Mouse (Mus musculus): ENCODE results near the gene Csnk1e. TPM values are rescaled to one million over a fixed set of nuclear protein-coding genes. Genes with fewer than 3 reads are reported as not detected.

Csnk1e gene
- polyA plus RNA-seq, 1 experiment from 2014 or later, result 99.6 TPM

DNA sequence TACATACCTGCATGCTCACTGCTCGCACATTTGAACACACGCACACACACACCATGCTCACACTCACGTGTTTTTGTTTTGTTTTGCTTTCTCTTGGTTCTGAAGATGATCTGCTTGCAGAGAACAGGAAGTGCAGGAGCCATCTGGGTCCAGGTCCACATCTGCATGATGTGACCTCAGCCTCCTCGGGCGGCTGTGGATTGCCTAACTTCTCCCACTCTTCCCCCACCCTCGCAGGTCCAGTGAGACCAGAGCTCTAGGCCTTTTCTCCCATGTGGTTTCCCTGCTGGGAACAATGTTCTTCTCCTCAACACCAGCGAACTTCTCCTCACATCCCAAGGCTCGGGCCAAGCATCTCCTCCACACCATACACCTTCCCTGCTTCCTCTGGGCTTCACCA is 41.6 kb downstream of the Csnk1e start:
- DNase-seq, result no peak
- 73% methylated on average over 8 of the region's 8 CpGs for WGBS
- no peak for TF ChIP-seq CTCF (IDR thresholded peaks at IDR 0.05; ENCODE audit: low read depth)
- peaks cover 22% of the 10 kb centered on the region for H3K36me3 ChIP-seq (ENCODE audit: insufficient read depth)
- H3K9ac ChIP-seq, result no peak overlapping the region; the same call in 1 of the 2 replicates
- no peaks in the 10 kb centered on the region for H3K27me3 ChIP-seq (ENCODE audit: insufficient read depth, low read length)
- no peak for ATAC-seq (ENCODE audit: insufficient read depth)
- no peak overlapping the region for H3K4me3 ChIP-seq (ENCODE audit: low read depth, low read length)
- no peak overlapping the region for H3K4me2 ChIP-seq
- no peak overlapping the region for H3K27ac ChIP-seq (ENCODE audit: low read depth)
- H3K9me3 ChIP-seq (ENCODE audit: low read depth, low read length), result no peaks in the 10 kb centered on the region
- H3K4me1 ChIP-seq (ENCODE audit: insufficient read depth), result no peaks in the 10 kb centered on the region

DNA sequence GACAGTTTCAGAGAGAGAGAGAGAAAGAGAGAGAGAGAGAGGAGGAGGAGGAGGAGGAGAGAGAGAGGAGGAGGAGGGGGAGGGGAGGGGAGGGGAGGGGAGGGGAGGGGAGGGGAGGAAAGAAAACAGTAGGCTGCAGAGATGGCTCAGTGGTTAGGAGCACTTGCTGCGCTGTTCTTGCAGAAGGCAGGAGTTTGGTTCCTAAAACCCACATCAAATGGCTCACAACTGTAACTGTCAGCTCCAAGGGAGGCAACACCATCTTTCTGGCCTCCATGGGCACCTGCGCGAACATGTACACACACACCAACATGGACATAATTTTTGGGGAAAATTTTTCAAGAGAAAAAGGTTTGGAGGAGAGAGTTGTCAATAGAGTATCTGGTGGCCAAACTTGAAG is 42.2 kb downstream of the Csnk1e start:
- Histone ChIP-seq H3K27ac (ENCODE audit: low read depth) (no peak overlapping the region), H3K4me2 (no peak overlapping the region), H3K9ac (no peak overlapping the region), H3K4me1 (ENCODE audit: insufficient read depth) (no peaks in the 10 kb centered on the region), H3K36me3 (ENCODE audit: insufficient read depth) (peaks cover 16% of the 10 kb centered on the region), H3K4me3 (ENCODE audit: low read depth, low read length) (no peak overlapping the region), H3K9me3 (ENCODE audit: low read depth, low read length) (no peaks in the 10 kb centered on the region), H3K27me3 (ENCODE audit: insufficient read depth, low read length) (no peaks in the 10 kb centered on the region)
- no peak for TF ChIP-seq CTCF (IDR thresholded peaks at IDR 0.05; ENCODE audit: low read depth)
- WGBS, result 97% methylated on average over 3 of the region's 3 CpGs
- DNase-seq (no peak), ATAC-seq (ENCODE audit: insufficient read depth) (no peak)

DNA sequence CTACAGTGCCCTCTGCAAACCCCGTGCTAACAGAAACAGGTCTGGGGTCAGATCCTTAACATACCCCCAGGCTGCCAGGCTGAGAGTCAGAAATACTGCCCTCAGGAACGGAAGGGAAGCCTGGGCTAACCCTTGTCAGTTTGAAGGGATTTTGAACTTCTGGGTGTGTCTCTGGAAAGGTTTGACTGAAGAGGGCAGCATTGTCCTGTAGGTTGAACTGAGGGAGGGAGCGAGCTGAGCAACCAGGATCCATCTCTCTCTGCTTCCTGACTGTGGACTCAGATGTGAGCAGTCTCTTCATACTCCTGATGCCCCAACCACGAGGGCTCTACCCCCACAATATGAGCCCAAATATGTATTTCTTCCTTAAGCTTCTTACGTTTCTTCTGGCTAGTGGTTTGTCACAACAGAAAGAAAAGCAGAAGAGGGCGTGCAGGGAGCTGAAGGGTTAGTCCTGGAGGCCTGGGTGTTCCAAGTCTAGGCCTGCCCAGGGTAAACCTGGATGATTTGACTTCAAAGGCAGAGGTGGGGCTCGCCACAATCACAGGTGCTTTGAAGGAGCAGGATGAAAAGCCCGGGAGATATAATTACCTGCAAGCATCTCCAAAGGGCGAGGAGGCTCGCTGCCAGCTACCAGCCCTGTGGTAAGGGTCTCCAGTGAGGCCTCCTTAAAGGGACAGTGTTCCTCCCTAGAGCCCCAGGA is 43.9 kb downstream of the Csnk1e start:
- WGBS, result 72% methylated on average over 10 of the region's 10 CpGs
- H3K36me3 ChIP-seq (ENCODE audit: insufficient read depth), result peaks cover 5% of the 10 kb centered on the region; the same call in 1 of the 2 replicates
- H3K9ac ChIP-seq, result no peak overlapping the region
- no peak overlapping the region for H3K27ac ChIP-seq (ENCODE audit: low read depth)
- no peaks in the 10 kb centered on the region for H3K4me1 ChIP-seq (ENCODE audit: insufficient read depth)
- ATAC-seq (ENCODE audit: insufficient read depth) (no peak), DNase-seq (peak; percentile 34)
- peak; percentile 36; the same call in 1 of the 2 replicates for TF ChIP-seq CTCF (IDR thresholded peaks at IDR 0.05; ENCODE audit: low read depth)
- H3K4me2 ChIP-seq, result no peak overlapping the region
- H3K27me3 ChIP-seq (ENCODE audit: insufficient read depth, low read length), result no peaks in the 10 kb centered on the region
- no peaks in the 10 kb centered on the region for H3K9me3 ChIP-seq (ENCODE audit: low read depth, low read length)
- H3K4me3 ChIP-seq (ENCODE audit: low read depth, low read length), result no peak overlapping the region

DNA sequence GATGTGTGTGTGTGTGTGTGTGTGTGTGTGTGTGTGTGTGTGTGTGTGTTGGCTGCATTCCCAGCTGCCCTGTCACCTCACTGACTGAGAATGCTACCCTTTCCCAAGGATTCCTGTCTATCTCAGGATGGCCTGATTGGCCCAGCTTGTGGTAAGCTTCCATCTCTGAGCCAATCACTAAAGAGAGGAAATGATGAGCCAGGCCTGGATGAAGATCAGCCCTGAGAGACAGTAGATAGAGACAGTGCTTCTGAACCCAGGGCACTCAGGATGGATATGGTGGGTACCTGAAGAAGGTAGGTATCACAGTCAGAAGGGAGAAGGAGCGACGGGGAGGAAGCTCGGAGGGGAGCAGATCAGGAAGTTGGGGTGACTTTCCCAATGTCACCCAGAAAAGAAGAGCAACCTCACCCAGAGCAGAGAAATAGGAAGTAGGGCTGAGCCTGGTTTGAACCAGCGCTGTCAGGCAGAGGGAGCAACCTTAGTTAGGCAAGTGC is 46.2 kb downstream of the Csnk1e start:
- H3K4me2 ChIP-seq, result no peak overlapping the region
- WGBS, result 88% methylated on average over 4 of the region's 4 CpGs
- DNase-seq, result peak; percentile 58
- H3K4me3 ChIP-seq (ENCODE audit: low read depth, low read length), result no peak overlapping the region
- no peak for TF ChIP-seq CTCF (IDR thresholded peaks at IDR 0.05; ENCODE audit: low read depth)
- no peaks in the 10 kb centered on the region for H3K4me1 ChIP-seq (ENCODE audit: insufficient read depth)
- ATAC-seq (ENCODE audit: insufficient read depth), result peak; percentile 67; the same call in 1 of the 2 replicates
- no peaks in the 10 kb centered on the region for H3K36me3 ChIP-seq (ENCODE audit: insufficient read depth)
- no peaks in the 10 kb centered on the region for H3K9me3 ChIP-seq (ENCODE audit: low read depth, low read length)
- no peak overlapping the region for H3K9ac ChIP-seq
- no peaks in the 10 kb centered on the region for H3K27me3 ChIP-seq (ENCODE audit: insufficient read depth, low read length)
- H3K27ac ChIP-seq (ENCODE audit: low read depth), result no peak overlapping the region

DNA sequence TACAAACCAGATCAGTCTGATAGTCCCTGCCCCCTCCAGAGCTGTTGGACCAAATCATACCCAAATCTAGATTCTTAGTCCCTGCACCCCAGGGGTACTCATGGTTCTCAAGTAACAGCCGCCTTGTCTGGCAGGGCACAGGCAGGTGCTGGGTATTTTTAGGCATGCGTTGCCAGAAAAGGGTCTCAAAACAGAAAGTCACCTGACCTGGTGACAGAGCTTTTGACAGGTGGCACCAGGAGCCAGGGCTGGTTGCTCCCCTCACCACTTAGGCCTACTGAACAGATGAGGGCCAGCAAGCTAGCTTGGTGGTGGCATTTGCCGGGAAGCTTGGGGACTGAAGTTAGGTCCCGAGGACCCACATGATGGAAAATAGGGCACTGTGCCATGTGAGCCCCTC is 48.8 kb downstream of the Csnk1e start:
- ATAC-seq (ENCODE audit: insufficient read depth) (no peak), DNase-seq (no peak)
- no peak overlapping the region for H3K4me3 ChIP-seq (ENCODE audit: low read depth, low read length)
- H3K9me3 ChIP-seq (ENCODE audit: low read depth, low read length), result no peaks in the 10 kb centered on the region
- no peak overlapping the region for H3K4me2 ChIP-seq
- 80% methylated on average over 4 of the region's 4 CpGs for WGBS
- H3K4me1 ChIP-seq (ENCODE audit: insufficient read depth), result peaks cover 7% of the 10 kb centered on the region
- H3K36me3 ChIP-seq (ENCODE audit: insufficient read depth), result no peaks in the 10 kb centered on the region
- H3K27ac ChIP-seq (ENCODE audit: low read depth), result no peak overlapping the region
- no peaks in the 10 kb centered on the region for H3K27me3 ChIP-seq (ENCODE audit: insufficient read depth, low read length)
- H3K9ac ChIP-seq, result no peak overlapping the region
- no peak for TF ChIP-seq CTCF (IDR thresholded peaks at IDR 0.05; ENCODE audit: low read depth)

DNA sequence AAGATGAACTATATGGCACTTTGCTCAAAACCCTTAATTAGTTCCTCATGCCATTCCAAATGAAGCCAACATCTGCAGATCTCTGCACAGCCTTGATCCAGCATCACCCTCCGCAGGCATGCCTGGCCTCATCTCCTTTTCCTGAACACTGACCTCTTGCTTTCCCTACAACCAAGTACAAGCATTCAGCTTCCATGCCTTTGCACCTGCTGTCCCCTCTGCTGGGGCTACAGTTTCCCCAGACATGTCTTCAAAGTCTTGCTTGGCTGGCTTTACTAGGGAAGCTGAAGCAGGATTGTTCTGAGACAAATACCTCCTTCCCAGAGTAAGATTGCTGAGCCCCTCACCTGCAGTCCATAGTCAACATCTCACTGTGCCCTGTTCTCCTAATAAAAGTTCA is 51.1 kb downstream of the Csnk1e start:
- ATAC-seq (ENCODE audit: insufficient read depth), result no peak
- H3K36me3 ChIP-seq (ENCODE audit: insufficient read depth), result no peaks in the 10 kb centered on the region
- no peak overlapping the region for H3K9ac ChIP-seq
- no peak overlapping the region for H3K4me3 ChIP-seq (ENCODE audit: low read depth, low read length)
- 68% methylated on average over 1 of the region's 1 CpGs for WGBS
- no peak overlapping the region for H3K4me2 ChIP-seq
- peaks cover 29% of the 10 kb centered on the region for H3K4me1 ChIP-seq (ENCODE audit: insufficient read depth)
- H3K27ac ChIP-seq (ENCODE audit: low read depth), result no peak overlapping the region
- TF ChIP-seq CTCF (IDR thresholded peaks at IDR 0.05; ENCODE audit: low read depth), result no peak
- DNase-seq, result no peak
- H3K9me3 ChIP-seq (ENCODE audit: low read depth, low read length), result no peaks in the 10 kb centered on the region
- no peaks in the 10 kb centered on the region for H3K27me3 ChIP-seq (ENCODE audit: insufficient read depth, low read length)

DNA sequence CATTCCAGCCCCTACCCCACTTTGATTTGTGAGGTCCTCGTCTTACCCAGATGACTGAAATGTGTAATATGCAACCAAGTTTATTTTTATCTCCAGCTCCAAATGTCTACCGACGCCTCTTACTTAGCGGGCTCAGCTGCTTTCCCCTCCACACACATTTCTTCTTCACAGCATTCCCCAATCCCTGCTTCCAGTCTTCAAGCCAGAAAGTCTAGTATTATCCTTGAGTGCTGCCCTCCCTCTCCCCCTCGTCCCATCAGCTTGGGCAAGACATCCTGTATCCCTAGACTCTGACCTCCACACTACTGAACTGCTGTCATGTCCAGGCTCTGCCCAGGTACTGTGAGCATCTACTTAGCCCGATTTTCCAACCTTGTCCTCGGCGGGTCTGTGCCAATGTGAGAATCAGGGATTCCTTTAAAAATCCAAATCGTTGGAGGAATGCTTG is 51.6 kb downstream of the Csnk1e start:
- peak overlapping the region; percentile 87 for H3K9ac ChIP-seq
- H3K27ac ChIP-seq (ENCODE audit: low read depth), result peak overlapping the region; percentile 85; the same call in 1 of the 2 replicates
- H3K4me1 ChIP-seq (ENCODE audit: insufficient read depth), result peaks cover 32% of the 10 kb centered on the region
- TF ChIP-seq CTCF (IDR thresholded peaks at IDR 0.05; ENCODE audit: low read depth), result no peak
- no peaks in the 10 kb centered on the region for H3K27me3 ChIP-seq (ENCODE audit: insufficient read depth, low read length)
- H3K9me3 ChIP-seq (ENCODE audit: low read depth, low read length), result no peaks in the 10 kb centered on the region
- no peaks in the 10 kb centered on the region for H3K36me3 ChIP-seq (ENCODE audit: insufficient read depth)
- peak overlapping the region; percentile 94 for H3K4me2 ChIP-seq
- 15% methylated on average over 9 of the region's 9 CpGs for WGBS
- DNase-seq (peak; percentile 44), ATAC-seq (ENCODE audit: insufficient read depth) (peak; percentile 9; the same call in 1 of the 2 replicates)
- H3K4me3 ChIP-seq (ENCODE audit: low read depth, low read length), result peak overlapping the region; percentile 96
